ENCODE assay signal across 16 mouse cellular contexts in the genomic region with DNA sequence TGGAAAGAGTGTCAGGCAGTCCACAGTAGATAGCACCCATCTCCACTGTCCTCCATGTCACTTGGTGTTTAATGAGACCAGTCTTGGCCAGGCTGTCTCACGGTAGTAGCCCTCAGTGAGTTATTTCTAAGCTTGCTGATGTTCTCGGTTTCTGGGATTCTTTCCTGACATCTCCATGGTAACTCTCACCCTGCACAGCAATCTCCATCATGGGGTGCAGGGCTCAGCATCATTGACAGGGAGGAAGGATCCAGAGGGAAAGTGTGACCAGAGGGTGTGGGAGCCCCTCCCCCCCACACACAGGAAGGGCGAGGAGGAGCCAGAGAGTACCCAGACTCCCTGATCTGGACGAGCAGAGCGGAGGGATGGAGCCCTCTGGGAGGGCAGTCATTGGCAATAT.
"Had no signal": no experiment of that assay in that cellular context is flagged by ENCODE, and none has a peak within 500 bp of the region (broad histone marks: within the 10 kb centered on the region; RNA-seq: fewer than 3 reads in every experiment).

No protein-coding gene starts in this region.

- H3K4me3 ChIP-seq: limb, embryonic 12.5 days; liver, embryonic 13.5 days; lung, embryonic 15.5 days; megakaryocyte, embryonic 14.5 days; midbrain, embryonic 12.5 days; neural tube, embryonic 12.5 days; stomach, embryonic 15.5 days had no signal

- DNase-seq: kidney, postnatal 10 days; kidney, postnatal 4 days; liver; liver, embryonic 13.5 days; liver, postnatal 0 days; lung, postnatal 14 days; thymus, postnatal 14 days had no signal

- ATAC-seq: inflammation-experienced regulatory T-cells, adult 6 months; intestine, postnatal 0 days; liver, postnatal 0 days had no signal

- H3K27ac ChIP-seq: limb, embryonic 12.5 days; liver, embryonic 13.5 days; lung, embryonic 15.5 days; macrophage; midbrain, embryonic 12.5 days; neural tube, embryonic 12.5 days; stomach, embryonic 15.5 days had no signal
